Mouse (Mus musculus): ENCODE data around the gene Rab8a. TPM values are rescaled to one million over a fixed set of nuclear protein-coding genes. Genes with fewer than 3 reads are reported as not detected.

The Rab8a gene
- total RNA-seq (2023) = 131 and 140 TPM in 2 replicates

DNA sequence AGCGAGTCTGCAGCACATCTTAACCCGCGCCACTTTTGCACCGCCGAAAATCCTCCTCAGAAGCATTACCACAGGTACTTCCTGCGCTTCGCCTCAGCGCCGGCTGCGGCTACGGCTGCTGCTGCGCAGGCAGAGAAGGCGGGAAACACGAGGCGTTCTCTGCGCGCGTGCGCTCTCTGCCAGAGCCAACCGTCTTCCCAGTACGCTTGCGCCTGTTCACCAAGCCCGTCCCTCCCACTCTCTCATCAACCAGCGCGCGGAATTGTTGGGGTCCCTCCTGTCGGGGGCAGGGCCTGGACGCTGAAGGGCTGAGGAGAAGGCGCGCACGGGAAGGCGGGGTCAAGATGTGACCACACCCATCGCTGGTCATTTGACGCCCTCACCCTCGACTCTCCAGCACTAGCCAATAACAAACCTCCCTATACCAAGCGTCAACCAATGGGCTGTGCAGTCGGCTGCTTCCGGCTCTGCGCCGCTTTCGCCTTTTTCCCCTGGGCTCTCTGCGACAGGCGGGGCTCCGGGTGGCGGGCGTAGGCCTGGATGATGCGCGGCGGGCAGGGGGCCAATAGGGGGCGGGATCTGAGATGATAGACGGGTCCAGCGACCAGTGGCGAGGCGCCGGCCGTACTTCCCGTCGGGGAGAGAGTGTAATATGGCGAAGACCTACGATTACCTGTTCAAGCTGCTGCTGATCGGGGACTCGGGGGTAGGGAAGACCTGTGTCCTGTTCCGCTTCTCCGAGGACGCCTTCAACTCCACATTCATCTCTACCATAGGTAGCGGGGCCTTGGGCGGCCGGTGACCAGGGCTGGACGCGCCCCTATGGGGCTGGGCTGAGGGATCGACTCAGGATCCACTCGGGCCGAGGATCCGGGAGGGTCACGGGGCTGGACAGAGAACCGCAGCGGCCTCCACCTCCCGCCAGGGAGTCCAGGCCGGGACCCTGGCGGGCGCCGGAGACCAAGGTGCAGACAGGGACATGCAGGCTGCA lies at the start of gene Rab8a:
TSS of gene Rab8a (plus strand) at position 494 of the 991 bp plus-strand sequence.

DNA sequence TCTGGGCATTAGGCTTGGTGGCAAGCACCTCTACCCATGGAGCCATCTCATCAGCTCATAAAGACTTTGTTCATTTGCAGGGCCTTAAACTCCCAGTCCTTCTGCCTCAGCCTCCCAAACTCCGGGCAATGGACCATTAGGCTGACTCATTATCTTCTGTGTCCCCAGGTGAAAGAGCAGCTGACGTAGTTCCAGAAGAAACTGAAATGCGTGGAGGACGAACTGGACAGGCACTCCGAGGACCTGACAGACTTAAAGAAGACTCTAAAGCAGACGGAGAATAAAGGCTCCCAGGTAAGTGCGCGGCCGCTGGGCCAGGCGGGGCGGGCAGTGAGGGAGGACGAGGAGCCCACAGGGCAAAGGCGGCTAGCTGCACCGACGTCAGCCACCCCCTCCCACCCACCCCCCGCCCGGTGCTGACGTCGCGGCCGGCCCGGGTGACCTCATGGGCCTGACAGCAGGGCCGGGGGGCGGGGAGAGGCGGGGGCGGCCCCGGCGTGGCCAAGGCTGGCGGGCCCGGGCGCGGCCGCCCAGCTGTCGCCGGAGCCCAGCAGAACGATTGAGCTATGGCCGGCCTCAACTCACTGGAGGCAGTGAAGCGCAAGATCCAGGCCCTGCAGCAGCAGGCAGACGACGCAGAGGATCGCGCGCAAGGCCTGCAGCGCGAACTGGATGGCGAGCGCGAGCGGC lies 26.1 kb upstream of the Rab8a start, which contains the start of gene Tpm4:
TSS of gene Tpm4 (plus strand) at position 220 of the 690 bp plus-strand sequence.

DNA sequence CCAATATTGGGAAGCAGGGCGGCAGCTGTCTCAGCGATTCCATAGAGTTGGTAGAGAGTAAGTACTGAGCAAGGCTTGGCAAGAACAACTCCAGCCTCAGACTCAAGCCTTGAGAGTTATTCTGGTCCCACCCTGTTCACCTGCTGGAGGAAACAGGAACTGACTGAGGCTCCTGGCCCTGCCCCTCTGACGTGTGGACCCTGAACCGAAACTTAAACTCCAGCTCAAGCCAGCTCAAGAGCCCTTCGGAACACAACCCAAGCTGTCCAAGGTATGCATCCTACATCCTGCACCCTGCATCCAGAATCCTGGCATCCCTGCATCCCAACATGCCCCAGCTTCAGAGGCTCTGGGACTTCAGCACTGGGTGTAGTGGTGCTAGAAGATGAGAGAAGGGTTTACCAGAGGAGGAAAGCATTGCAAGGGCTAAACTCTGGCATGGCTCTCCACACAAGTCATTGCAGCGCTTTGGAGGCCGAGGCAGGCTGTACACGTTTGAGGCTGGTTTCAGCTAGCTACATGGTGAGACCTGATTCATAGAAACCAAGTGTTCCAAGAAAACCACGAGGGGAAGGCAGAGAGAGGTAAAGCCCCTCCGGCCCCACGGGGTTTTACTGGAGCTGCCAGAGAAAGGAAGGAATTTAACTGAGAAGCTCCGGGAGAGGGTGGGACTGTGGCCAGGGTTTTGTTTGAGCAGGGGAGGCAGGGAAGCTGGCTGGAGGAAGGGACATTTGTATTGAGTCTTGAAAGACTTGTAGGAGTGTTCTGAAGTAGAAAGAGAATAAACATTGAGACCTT lies 28.6 kb downstream of the Rab8a start, which contains the start of gene Hsh2d:
TSS of gene Hsh2d (plus strand) at position 222 of the 798 bp plus-strand sequence.

DNA sequence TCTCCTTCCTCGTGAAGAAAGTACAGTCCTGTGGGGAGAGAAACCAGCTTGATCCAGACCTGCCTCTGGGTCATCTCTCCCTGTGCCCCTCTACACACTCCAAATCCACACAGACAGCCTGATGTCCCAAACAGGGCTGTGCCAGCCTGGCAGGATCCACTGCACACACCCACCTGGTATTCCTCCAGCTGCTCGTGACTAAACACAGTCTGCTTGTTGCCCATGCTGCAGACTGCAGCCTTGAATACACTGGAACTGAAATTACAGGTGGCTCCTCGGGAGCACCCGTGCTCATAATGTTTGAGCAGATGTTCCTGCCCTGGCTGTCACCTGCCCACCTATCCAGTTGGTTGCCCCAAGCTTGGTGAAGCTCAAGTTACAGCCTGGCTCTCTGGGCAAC lies 51.8 kb downstream of the Rab8a start, which contains the start of gene Cib3:
TSS of gene Cib3 (minus strand) at position 87 of the 400 bp plus-strand sequence.

DNA sequence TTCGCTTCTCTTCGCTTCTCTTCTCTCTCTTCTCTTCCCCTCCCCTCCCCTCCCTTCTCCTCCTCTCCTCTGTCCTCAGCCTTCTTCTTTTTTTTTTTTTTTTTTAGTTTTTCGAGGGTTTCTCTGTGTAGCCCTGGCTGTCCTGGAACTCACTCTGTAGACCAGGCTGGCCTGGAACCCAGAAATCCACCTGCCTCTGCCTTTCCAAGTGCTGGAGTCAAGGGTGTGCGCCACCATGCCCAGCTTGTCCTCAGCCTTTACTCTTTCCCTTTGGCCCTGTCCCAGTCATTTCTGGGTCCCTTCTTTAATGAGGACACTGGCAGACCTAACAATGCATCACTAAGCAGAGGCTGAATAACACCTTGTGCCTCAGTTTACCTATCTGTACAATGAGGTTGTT lies 52.5 kb downstream of the Rab8a start, which contains the start of gene Gm11034:
TSS of gene Gm11034 (minus strand) at position 101 of the 400 bp plus-strand sequence.

DNA sequence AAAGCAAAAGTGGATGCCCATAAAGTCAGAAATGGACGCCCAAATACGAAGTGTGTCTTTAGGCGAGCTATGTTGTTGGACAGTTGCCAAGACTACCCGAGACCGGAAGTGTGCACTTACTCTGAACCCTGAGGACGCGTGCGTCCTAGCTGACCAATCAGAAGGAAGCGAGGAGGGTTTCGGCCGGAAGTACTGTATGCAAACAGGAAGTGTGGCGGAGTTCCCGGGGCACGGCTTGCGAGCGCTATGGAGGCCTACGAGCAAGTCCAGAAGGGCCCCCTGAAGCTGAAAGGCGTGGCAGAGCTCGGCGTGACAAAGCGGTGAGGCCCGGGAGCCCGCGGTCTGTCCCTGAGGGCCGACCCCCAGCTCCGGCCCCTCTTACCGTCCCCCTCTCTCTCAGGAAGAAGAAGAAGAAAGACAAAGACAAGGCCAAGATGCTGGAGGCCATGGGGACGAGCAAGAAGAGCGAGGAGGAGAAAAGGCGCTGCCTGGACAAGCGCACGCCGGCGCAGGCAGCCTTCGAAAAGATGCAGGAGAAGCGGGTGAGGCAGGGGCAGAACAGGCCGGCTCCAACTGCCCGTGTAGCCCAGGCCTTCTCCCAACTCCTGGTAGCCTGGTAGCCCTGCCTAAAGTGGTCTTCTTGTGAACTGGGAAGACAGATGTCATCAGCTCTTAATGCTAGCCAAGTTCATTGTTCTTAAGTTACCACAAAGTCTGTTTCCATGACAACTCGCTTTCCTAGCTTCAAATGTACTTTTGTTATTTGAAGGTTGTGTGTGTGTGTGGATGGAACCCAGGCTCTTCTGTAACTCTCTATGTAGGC lies 58.8 kb downstream of the Rab8a start, which contains the start of gene Fam32a:
TSS of gene Fam32a (plus strand) at position 190 of the 823 bp plus-strand sequence.

Other genes with a start within 250 kb of the Rab8a start
- gene Zfp961, start 210.2 kb upstream of the Rab8a start, total RNA-seq (2023) = 6.7 and 7.6 TPM in 2 replicates
- gene Cyp4f18, start 151.6 kb upstream of the Rab8a start, total RNA-seq (2023) = 288 and 392 TPM in 2 replicates
- gene Olfr372, start 120.0 kb upstream of the Rab8a start, total RNA-seq (2023) = 0.50 and 0.98 TPM in 2 replicates
- gene Olfr373, start 78.0 kb upstream of the Rab8a start, total RNA-seq (2023) = 0.68 and 1.6 TPM in 2 replicates
- gene Olfr374, start 54.2 kb upstream of the Rab8a start, total RNA-seq (2023) = 0.27 and 1.1 TPM in 2 replicates
- gene Tpm4, start 26.2 kb upstream of the Rab8a start, total RNA-seq (2023) = 188 and 212 TPM in 2 replicates
- gene Hsh2d, start 28.4 kb downstream of the Rab8a start, total RNA-seq (2023) = 12.8 and 17.4 TPM in 2 replicates
- 0.88 and 1.3 TPM in 2 replicates for gene Cib3, start 51.6 kb downstream of the Rab8a start, total RNA-seq (2023)
- gene Gm11034, start 52.4 kb downstream of the Rab8a start, total RNA-seq (2023) = not detected in 2 replicates
- 102 and 118 TPM in 2 replicates for gene Fam32a, start 58.5 kb downstream of the Rab8a start, total RNA-seq (2023)
- gene Ap1m1, start 78.8 kb downstream of the Rab8a start, total RNA-seq (2023) = 156 and 168 TPM in 2 replicates
- 63.1 and 91.0 TPM in 2 replicates for gene Gm10282, start 144.1 kb downstream of the Rab8a start, total RNA-seq (2023)
- gene Klf2, start 157.8 kb downstream of the Rab8a start, total RNA-seq (2023) = 2,209 and 2,764 TPM in 2 replicates

All from neutrophil, adult 65 days (primary cell).